Mouse (Mus musculus): Measurements from ENCODE around the gene Tll1.

- TF ChIP-seq CTCF (IDR thresholded peaks at IDR 0.05; ENCODE audit: borderline replicate concordance, insufficient read depth, low read length) (no peak), POLR2A (IDR thresholded peaks at IDR 0.05; ENCODE audit: low read depth, low read length) (no peak)
Observed at GRCm38 (mm10) chr8:64047963-64048505, 158.0 kb downstream of the Tll1 start.
